Mouse (Mus musculus): Measurements from ENCODE around the gene Lmntd2.
A peak's percentile ranks its signal among the peaks of the same experiment; 100 is the strongest.

The Lmntd2 gene

DNA sequence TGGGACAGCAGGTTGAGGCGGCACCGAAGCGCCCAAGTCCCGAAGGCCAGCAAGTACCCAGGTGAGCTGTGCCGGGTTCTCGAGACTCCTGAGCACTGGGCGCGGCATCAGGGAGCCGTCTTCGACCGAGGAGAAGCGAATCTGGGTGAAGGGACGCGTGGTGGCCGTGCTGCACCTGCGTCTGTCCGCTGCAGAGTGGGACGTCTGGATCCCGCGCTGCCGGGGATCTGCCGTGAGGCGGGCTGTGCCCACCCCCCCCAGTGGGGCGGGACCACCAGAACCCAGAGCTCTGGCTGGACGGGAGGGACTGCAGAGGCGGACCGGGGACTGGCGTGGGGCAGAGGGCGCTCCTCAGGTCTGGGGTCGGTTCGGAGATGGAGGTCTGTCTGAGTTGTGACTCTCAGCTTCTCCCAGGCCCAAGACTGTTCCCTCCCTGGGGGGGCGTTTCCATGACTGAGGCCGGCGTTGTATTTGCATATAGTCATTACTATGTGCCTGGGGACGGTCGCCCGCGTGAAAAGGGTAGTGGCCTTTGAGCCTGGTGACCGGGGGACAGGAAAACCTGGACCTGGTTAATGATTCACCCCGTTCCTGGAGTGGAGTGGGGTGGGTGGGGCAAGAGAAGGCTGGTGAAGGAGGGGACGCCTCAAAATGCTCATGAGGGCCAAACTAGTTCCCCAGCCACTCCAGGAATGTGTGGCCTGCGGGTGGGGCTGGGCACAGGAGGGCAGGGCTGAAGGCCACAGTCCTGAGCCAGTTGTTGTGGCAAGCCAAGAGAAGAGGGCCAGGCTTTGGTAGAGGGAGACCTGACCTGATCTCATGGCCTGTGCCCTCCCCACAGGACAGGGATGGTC is 2.2 kb upstream of the Lmntd2 start:
- peak; percentile 69 to 71 for DNase-seq (ENCODE audit: low spot score in 2 of 2)

DNA sequence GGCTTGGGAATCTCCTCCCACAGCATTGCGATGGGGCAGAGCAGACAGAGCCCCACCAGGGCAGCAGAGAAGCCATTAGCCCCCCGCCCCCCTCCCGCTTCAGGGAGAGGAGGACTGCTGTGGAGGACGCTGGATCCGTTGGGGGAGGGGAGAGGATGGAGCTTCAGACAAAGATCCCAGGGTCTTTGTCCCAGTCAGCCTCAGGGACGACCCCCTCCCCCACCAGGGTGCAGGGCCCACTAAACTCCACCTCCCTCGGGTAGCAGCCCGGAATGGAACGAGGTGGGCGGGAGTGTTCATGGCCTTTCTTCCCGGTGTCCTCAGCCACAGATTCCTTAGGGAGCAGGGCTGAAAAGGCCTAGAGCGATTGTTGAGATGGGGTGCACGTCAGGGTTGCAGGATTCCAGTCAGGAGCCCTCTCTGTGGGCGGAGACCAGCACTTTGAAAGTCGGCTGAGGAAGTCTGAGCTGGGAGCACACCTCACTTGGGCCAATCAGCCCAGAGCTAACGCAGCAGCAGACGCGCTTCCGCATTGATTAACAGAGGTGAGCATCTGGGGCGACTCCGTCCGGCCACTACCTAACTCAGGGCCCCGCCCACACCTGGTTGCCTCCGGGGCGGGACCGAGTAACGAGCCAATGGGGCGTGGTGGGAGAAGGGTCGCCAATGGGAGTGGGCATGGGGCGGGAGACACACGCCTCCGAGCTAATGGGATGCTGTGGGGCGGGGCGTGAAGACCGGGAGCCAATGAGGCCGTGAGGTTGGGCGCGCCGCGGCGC is 1.4 kb upstream of the Lmntd2 start, which contains the start of gene Rassf7:
Rassf7 (plus strand) TSS at position 760 of the 779 bp plus-strand sequence.
- peak; percentile 93 to 97 for DNase-seq (ENCODE audit: low spot score in 2 of 2)

DNA sequence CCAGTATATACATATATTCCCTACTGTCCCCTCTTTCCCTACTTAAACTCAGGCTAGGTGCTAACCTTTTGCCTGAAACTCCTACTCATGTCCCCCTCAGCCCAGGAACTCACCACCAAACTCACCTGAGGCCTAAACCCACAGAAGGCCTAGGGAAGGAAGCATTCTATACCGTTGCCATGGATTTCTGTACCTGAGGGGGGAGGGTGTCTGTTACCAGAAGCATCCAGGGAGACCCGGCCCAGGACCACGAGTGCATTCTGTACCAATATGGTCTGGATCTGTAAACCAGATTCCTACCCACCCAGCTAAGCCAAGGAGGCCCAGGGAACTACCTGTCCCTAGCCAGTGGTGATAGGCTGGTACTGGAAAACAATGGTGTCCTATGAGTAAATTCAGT is 430 bp upstream of the Lmntd2 start:
- DNase-seq (ENCODE audit: low spot score in 2 of 2) = no peak

DNA sequence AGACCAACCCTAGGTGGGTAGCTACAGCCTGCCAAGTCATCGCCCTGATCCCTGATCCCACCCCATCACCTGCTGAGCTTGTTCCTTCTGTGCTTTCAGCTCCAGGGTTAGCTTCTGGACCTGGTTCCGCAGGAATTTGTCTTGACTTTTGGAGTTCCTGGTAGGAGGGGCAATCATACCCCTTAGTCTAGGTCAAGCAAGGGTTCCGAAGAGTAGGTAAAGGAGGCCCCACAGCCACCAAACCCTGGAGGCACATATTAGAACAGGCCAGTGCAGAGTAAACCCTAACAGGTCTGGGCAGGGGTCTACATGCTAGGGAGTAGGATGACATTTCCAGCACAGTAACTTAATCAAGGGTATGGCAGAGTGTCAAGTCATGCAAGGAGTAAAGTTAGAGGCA is 747 bp downstream of the Lmntd2 start:
- peak in 1 of 2 experiments; percentile 20 for DNase-seq (ENCODE audit: low spot score in 2 of 2)

DNA sequence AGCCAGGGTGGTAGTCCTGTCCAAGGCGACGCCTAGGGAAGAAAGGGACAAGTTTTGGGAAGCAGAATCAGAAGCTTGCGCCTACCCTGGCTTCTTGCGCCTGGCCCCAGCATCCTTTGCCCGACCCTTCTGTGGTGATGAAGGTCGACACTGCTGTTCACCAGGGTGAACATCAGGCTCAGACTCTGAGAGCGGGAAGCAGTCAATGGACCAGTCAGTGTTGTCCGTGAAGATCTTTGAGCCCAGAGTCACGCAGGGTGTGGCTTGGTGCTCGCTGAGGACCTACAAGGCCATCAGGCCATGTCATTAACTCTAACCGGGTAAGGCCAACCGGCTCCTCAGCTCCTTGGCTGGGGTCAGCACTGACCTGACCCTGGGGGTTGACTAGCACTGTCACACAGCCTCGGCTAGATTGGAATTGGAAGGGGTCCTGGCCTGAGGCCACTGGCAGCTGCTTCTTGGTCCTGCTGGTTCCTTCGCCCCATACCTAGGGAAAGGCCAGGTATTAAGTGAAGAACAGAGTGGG is 3.2 kb downstream of the Lmntd2 start:
- peak; percentile 19 to 38 for DNase-seq (ENCODE audit: low spot score in 2 of 2)

DNA sequence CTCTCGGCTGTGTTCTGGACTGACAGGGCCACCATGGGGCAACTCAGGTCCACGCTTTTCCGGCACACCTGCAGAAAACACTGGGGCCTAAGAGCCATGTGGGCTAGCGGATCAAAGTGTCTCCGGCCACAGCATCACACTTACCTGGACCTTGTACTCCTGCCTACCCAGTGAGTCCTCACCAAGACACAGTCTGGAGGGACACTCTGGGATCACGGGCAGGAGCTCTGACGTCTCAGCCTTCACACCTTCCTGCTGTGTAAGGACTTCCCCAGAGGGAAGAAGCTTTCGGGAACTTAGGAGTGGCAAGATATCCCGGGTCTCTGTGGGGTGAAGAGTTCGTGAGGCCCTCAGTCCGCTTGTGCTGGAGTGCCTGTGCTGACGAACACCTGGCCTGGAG is 3.7 kb downstream of the Lmntd2 start:
- DNase-seq (ENCODE audit: low spot score in 2 of 2) = peak; percentile 17 to 34

DNA sequence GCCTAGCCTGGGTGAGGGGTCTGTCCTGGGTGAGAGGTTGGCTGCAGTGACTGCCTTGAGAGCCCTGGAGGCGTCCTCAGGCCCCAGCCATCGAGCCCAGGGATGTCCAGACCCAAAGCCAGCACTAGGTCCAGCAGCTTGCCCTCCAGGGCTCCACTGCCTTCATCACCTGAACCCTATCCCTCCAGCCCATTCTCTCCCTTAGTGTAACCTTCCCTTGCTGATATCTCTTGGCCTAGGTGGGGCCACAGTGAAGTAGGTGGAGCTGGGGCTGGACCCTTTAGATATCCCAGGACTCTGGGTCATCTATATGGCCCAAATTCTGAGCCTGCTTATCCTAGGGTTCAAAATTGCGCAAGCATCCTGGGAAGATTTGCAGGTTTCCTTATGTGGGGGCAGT is 4.4 kb downstream of the Lmntd2 start:
- DNase-seq (ENCODE audit: low spot score in 2 of 2) = peak; percentile 50 to 62

DNA sequence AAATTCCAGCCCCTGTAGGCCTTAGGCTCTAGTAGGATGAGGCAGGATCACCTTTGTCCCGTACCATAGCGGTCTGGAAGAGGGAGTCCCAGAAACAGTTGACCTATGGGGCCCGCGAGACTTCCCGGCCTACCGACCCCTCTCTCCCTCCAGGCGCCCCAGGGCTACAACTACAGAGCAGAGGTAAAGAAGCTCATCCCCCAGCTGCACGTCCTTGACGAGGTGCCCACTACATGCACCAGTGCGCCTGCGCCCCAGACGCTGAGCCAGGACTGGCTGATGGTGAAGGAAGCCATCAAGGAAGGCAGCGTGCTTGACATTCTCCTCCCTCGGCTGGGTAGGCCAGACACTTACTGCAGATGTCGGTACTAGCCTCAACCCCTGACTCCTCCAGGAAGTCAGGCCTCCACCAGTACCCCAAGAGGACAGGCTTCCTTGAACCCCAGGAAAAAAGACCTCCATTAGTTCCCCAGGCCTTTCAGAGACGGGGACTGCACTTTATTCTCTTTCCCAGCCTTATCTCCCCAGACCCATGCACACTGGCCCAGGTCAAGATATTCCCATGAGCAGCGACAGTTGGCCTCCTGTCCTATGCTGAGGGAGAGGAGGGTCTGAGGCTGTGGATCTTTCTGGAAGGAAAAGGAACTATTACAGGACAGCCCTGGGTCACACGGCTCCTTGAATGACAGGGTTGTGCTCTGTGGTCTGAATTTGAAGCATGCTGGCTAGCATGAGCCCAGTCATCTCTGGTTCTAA is 7.5 kb downstream of the Lmntd2 start:
- peak; percentile 28 to 34 for DNase-seq (ENCODE audit: low spot score in 2 of 2)

DNA sequence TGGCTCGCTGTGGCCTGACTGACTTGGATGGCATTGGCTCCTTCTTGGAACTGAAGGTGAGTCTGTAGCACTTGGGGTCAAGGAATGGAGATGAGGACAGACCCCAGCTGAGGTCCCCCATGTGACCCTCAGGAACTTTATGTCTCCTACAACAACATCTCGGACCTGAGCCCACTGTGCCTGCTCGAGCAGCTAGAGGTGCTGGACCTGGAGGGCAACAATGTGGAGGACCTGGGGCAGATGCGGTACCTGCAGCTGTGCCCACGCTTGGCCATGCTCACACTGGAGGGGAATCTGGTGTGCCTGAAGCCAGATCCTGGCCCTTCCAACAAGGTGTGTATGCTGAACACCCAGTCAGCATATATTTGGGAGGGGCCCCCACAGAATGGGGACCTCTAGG is 8.4 kb downstream of the Lmntd2 start:
- no peak for DNase-seq (ENCODE audit: low spot score in 2 of 2)

DNA sequence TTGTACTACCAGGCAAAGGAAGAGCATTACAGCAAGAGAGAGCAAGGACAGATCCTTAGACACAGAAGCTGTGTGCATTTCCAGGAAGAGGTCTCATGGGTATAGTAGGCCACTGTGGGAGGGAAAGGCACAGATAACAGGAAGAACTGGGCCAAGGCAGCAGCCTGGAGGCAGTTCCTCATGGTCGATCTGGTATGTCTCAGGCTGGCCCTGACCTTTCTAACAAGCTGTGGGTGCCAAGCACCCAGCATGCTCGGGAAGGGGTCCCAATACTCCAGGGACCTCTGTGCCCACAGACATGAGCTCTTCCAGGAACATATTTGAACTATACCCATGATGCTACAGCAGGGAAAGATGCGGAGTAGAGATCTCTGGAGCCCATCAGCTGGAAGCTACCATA is 9.3 kb downstream of the Lmntd2 start:
- DNase-seq (ENCODE audit: low spot score in 2 of 2) = no peak

DNA sequence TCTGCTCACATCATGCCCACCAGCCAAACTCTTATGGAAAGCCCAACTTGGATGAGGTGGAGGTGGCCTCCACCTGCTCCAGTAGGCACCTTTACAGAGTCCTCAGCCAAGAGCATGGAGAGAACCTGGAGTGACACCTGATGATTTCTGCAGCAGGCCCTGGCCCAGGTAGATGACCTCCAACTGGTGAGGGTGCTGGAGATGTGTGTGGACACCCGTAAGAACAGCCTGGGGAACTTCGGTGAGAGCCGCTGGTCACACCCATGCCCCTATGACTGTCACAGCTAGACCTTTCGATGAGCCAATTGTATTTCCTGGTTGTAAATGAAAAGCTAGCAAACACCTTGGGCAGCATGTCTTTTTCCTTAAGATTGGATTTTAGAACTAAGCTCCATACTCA is 15.8 kb downstream of the Lmntd2 start:
- DNase-seq (ENCODE audit: low spot score in 2 of 2) = no peak

DNA sequence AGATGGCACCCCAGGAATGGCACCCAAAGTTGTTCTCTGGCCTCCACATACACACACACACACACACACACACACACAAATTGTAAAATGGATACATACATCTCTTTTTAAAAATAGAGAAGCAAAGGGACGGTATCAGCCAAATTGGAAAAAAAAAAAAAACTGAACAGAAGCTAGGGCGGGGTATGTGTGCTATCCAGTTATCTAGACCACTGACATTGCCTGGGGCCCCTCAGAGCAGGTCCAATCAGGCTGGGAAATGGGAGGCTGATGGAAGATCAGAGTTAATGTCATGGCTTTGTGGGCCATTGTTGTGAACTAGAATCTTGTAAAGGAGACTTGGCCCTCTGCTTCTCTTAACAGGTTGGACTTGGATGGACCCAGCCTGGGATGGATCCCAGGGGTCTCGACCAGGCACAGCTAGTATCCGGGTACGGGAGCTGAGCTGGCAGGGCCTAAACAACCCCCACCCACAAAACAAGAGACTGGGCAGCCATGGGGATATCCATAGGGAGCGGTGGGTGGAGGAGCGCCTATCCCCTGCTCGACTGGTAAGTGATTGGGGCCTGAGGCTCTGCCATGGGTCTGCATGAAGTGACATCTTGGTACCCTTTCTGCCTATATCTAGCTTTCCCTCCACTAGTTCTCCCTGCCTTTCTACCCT is 17.1 kb downstream of the Lmntd2 start:
- no peak for DNase-seq (ENCODE audit: low spot score in 2 of 2)

DNA sequence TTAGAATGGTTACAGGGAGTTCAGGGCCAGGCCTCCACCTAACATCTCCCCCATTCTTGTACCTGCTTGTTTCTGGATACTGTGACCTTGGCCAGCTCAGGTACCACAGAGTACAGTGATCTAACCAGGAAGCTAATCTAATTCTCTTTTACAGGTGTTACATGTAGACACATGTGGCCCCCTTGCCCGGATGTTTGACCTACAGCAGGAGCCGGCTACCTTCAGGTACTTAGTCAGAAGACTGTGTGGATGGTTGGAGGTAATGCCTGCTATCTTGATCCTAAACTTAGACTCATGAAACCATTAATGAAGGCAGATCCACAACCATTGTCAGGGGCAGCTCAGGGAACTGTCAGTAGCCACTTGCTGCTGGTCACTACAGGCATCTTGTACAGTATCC is 18.1 kb downstream of the Lmntd2 start:
- no peak for DNase-seq (ENCODE audit: low spot score in 2 of 2)

DNA sequence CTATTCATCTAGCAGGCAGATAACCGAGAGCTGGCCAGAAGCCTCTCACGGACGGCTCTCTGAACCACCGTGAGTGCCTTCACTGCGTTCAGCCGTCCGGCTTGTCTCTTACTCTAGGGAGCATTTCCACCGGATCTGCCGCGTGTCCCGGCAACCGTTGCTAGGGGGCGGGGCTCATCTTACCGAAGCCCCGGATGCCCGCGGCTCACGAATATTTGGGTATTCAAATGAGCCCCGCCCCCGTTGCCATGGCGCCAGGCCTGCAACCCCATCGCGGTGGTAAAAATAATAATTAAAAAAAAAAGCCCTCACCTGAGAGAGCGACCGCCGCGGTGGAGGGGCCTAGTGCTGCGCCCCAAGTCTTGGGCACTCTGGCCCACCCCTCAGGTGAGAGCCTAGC is 19.1 kb downstream of the Lmntd2 start:
- DNase-seq (ENCODE audit: low spot score in 2 of 2) = peak; percentile 95 to 99

DNA sequence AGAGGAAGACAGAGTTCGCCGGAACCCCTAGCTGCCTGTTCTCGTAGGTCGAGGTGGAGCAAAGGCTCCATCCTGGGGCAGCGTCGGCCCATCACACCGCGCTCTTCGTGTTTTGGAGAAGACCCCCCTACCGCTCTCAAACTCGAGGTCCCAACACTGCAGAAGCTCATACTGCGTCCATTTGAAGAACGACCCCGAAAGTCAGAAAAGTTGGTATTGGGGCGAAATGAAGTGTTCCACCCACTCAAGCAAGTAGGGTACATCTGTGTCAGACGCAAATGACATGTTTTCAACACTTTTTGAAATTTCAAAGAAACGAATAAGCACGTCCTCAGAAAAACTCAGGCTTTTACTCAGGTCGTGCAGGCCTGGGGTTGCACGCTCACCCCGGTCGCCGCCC is 19.5 kb downstream of the Lmntd2 start:
- no peak for DNase-seq (ENCODE audit: low spot score in 2 of 2)

DNA sequence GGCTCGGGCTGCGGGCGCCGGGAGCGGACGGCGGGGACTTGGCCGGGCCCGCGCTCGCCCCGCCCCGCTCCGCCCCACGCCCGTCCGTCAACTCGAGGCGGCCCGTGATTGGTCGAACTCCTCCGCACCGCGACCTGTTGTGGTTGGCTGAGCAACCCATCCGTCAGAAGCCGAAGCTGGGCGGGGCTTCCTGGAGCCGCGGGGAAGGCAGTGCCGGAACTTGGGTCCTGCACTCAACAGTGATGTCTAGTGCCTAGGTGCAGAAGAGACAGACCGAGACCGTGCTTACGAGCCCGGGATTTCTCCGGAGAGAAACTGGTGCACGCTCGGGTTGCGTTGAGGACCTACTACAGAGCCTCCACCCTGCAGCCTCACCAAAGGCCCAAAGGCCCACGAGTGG is 19.9 kb downstream of the Lmntd2 start, which contains the start of the genes Hras and Lrrc56:
Hras (minus strand) TSS at position 58 of the 400 bp plus-strand sequence.
Lrrc56 (plus strand) TSS at position 210 of the 400 bp plus-strand sequence.
- peak; percentile 98 to 99 for DNase-seq (ENCODE audit: low spot score in 2 of 2)

DNA sequence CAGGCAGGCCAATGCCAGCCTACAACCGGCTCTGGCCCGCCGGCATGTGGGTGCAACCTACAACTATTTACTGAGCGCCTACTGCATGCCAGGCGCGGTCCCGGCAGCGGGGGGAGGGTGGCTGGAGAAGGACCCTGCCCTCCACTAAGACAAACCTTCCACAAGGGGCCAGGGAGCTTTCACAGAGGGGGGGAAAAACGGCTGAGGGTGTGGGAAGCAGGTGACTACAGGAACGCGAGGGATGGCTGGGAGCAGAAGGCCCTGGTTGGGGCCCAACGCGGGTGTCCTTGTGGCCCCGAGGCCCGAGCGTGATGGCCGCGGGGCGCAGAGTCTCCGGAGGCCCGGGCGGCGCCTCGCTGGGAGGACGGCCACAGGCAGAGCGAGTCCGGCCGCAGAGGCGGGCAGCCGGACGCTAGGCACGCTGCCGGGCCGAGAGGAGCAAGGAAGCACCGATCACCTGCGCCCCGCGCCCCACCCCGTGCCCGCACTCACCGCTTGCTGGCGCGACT is 20.5 kb downstream of the Lmntd2 start:
- peak in 1 of 2 experiments; percentile 62 for DNase-seq (ENCODE audit: low spot score in 2 of 2)

DNA sequence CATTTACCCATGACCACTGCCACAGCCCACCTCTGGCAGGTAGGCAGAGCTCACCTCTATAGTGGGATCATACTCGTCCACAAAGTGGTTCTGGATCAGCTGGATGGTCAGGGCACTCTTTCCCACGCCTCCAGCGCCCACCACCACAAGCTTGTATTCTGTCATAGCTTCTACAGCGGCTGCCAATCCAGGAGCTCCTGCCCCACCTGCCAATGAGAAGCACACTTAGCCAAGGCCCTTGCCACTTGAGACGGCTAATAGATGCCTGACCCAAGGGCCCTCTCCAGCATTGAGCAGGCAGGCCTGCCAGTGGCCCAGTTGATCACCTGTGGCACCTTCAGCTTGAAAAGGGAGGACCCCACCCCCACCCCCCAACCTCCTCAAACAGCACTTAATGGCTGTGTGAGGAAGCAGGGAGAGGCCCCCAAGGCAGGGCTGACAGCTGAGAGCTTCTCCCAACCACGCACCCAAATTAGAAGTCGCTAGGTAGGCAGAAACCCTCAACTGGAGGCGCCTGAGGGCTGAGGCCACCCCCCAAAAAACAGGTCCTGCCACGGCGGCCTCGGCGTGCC is 21.0 kb downstream of the Lmntd2 start:
- DNase-seq (ENCODE audit: low spot score in 2 of 2) = peak in 1 of 2 experiments; percentile 36

DNA sequence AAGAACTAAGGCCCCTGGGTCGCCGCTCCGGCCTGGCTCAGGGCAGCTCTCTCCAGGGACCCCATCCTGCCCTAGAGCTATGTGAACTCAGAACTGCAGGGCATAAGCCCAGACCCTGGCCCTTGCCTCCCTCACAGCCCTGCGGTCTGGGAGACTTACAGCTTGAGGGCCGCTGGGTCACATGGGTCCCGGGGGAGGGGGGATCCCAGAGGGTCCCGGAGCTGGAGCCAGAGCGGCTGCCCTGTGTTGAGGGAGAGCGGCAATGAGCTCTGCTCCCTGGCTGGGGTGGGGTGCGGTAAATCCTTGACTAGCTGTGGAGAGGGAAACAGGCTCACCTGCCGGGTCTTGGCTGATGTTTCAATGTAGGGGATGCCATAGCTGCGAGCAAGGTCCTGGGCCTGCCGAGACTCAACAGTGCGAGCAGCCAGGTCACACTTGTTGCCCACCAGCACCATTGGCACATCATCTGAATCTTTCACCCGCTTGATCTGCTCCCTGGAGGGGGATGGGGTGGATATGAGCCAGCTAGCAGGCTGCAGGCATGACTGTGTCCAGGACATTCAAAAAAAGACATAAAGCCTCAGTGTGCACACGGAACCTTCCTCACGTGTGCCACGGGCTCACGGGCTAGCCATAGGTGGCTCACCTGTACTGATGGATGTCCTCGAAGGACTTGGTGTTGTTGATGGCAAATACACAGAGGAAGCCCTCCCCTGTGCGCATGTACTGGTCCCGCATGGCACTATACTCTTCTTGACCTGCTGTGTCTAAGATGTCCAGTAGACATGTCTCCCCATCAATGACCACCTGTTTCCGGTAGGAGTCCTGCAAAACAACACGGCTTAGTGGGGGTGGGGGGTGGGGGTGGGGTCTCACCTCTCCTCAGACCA is 21.8 kb downstream of the Lmntd2 start:
- DNase-seq (ENCODE audit: low spot score in 2 of 2) = peak in 1 of 2 experiments; percentile 32
